Mouse (Mus musculus) midbrain, embryonic 13.5 days (tissue): ENCODE measurements around the gene Ttc9b. TPM values are rescaled to one million over a fixed set of nuclear protein-coding genes. Genes with fewer than 3 reads are reported as not detected.
"Not testable (repeated sequence)": the region's sequence is repeated elsewhere in the genome, so short reads cannot be mapped to it uniquely, and the experiment has no call there.

ENCODE experiments used
- ATAC-seq: fragments of 200-750 bp; cut with Nextera tagmentation; 2 replicates; pipeline ENCODE4 v1.8.0; 2017; ENCODE audit warnings: mild to moderate bottlenecking, moderate TSS enrichment, moderate library complexity
- H3K27ac ChIP-seq: fragments of 300-500 bp; sonication (generic); 2 replicates; pipeline ENCODE4 v1.5.1; 2015; ENCODE audit warnings: inconsistent platforms, mild to moderate bottlenecking, moderate library complexity
- H3K27me3 ChIP-seq: fragments of 300-500 bp; sonication (generic); 2 replicates; pipeline ENCODE4 v1.6.1; 2015; ENCODE audit warnings: mild to moderate bottlenecking, inconsistent platforms
- H3K36me3 ChIP-seq: fragments of 300-500 bp; sonication (generic); 2 replicates; pipeline ENCODE4 v1.6.1; 2015; ENCODE audit warnings: mild to moderate bottlenecking, inconsistent platforms
- H3K4me1 ChIP-seq: fragments of 300-500 bp; sonication (generic); replicated peaks from 2 replicates; pipeline ENCODE4 v1.6.1; 2015; ENCODE audit warnings: inconsistent platforms
- H3K4me2 ChIP-seq: fragments of 300-500 bp; sonication (generic); replicated peaks from 2 replicates; pipeline ENCODE4 v1.6.1; 2015; ENCODE audit warnings: moderate library complexity, mild to moderate bottlenecking, inconsistent platforms
- H3K4me3 ChIP-seq: fragments of 300-500 bp; sonication (generic); replicated peaks from 2 replicates; pipeline ENCODE4 v1.5.1; 2015; ENCODE audit warnings: mild to moderate bottlenecking, inconsistent platforms
- H3K9ac ChIP-seq: fragments of 300-500 bp; sonication (generic); replicated peaks from 2 replicates; pipeline ENCODE4 v1.6.1; 2015; ENCODE audit warnings: mild to moderate bottlenecking, inconsistent platforms
- H3K9me3 ChIP-seq: fragments of 300-500 bp; sonication (generic); 2 replicates; pipeline ENCODE4 v1.6.1; 2016; ENCODE audit warnings: mild to moderate bottlenecking, inconsistent platforms
- WGBS: fragments of 180-500 bp; shearing (Covaris S2); methylation state at CpG from one replicate; pipeline ENCODE4 v1.1.7; 2015; 5-methylcytosine and 5-hydroxymethylcytosine counted together
- polyA plus RNA-seq: library from polyadenylated mRNA; unstranded; fragments of >200 nt; fragmentation: Nextera tagmentation; extraction: Ambion mirVana; gene quantifications from 2 replicates; pipeline ENCODE4 v1.2.1, GENCODE M21; 2015

Gene Ttc9b
- polyA plus RNA-seq, 1 experiment from 2014 or later, result 40.5 TPM

GRCm38 (mm10) chr7:27613751-27614499 is 39.8 kb upstream of the Ttc9b start:
- Histone ChIP-seq H3K4me3 (no peak overlapping the region), H3K27ac (peak overlapping the region; percentile 88), H3K36me3 (peaks cover 55% of the 10 kb centered on the region), H3K9ac (no peak overlapping the region), H3K4me2 (no peak overlapping the region; the same call in none of the 2 replicates), H3K27me3 (no peaks in the 10 kb centered on the region), H3K9me3 (no peaks in the 10 kb centered on the region), H3K4me1 (peaks cover 24% of the 10 kb centered on the region)
- 42% methylated on average over 8 of the region's 8 CpGs for whole genome bisulfite sequencing
- peak; percentile 86 for ATAC-seq

DNA sequence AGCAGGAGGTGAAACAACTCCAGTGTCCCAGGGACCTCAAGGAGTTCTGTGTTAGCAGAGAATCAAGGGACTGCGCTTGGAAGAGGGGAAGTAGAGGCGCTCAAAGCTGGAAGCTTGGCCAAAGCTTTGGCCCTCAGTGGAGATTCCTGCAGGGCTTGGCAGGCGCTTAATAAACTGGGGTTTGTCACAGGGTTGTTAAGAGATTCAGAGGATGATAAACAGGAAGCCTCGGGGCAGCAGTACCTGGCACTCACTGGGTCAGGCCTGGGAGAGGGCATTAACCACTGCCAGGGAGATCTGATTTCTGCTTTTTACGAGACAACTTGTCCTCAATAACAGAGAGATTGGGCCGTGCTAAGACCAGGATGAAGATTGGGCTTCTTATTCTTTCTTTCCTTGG is 32.7 kb upstream of the Ttc9b start:
- H3K36me3 ChIP-seq, result peaks cover 91% of the 10 kb centered on the region
- no peaks in the 10 kb centered on the region for H3K4me1 ChIP-seq
- H3K9me3 ChIP-seq, result no peaks in the 10 kb centered on the region
- H3K27ac ChIP-seq, result no peak overlapping the region
- H3K4me3 ChIP-seq, result no peak overlapping the region
- WGBS, result 88% methylated on average over 6 of the region's 6 CpGs
- no peak for ATAC-seq
- no peaks in the 10 kb centered on the region for H3K27me3 ChIP-seq
- H3K4me2 ChIP-seq, result no peak overlapping the region
- H3K9ac ChIP-seq, result no peak overlapping the region

- WGBS, result 61% methylated on average over 1 of the region's 1 CpGs
- no peak overlapping the region for H3K9ac ChIP-seq
- peaks cover 91% of the 10 kb centered on the region for H3K36me3 ChIP-seq
- H3K4me3 ChIP-seq, result no peak overlapping the region
- H3K27me3 ChIP-seq, result no peaks in the 10 kb centered on the region
- no peak overlapping the region; the same call in 1 of the 2 replicates for H3K27ac ChIP-seq
- no peaks in the 10 kb centered on the region for H3K9me3 ChIP-seq
- ATAC-seq, result no peak
- no peaks in the 10 kb centered on the region for H3K4me1 ChIP-seq
- H3K4me2 ChIP-seq, result no peak overlapping the region
Observed at GRCm38 (mm10) chr7:27622234-27622633, 31.5 kb upstream of the Ttc9b start.

- Histone ChIP-seq H3K27me3 (no peaks in the 10 kb centered on the region), H3K4me2 (no peak overlapping the region), H3K4me3 (no peak overlapping the region), H3K9ac (no peak overlapping the region), H3K4me1 (no peaks in the 10 kb centered on the region), H3K27ac (no peak overlapping the region), H3K9me3 (no peaks in the 10 kb centered on the region), H3K36me3 (peaks cover 91% of the 10 kb centered on the region)
- no peak for ATAC-seq
Observed at GRCm38 (mm10) chr7:27624967-27625366, 28.7 kb upstream of the Ttc9b start.

DNA sequence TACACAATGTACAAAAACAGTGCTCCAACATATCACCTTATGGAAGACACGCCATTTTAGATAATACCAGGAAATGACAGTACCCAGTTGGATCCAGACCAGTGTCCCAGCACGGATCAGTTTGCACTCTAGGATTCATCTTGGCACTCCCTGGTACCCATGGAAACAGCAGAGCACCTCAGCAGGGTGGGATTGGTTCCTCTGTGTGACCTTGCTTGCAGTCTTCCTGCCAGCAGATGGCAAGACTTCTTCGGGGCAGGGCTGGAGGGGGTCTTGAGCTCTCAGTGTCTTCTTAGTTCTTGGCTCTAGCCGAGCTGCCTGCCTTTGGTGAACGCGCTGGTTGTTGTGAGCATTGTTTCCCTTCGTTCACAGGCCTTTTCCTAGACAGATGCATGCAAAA is 26.0 kb upstream of the Ttc9b start:
- Histone ChIP-seq H3K9me3 (no peaks in the 10 kb centered on the region), H3K4me3 (no peak overlapping the region), H3K4me1 (no peaks in the 10 kb centered on the region), H3K36me3 (peaks cover 88% of the 10 kb centered on the region), H3K4me2 (no peak overlapping the region), H3K27ac (no peak overlapping the region), H3K27me3 (no peaks in the 10 kb centered on the region), H3K9ac (no peak overlapping the region)
- ATAC-seq, result no peak
- WGBS, result 89% methylated on average over 7 of the region's 7 CpGs

- no peak overlapping the region for H3K9ac ChIP-seq
- H3K4me3 ChIP-seq, result no peak overlapping the region
- no peak overlapping the region for H3K4me2 ChIP-seq
- no peak for ATAC-seq
- H3K36me3 ChIP-seq, result peaks cover 90% of the 10 kb centered on the region
- no peaks in the 10 kb centered on the region for H3K9me3 ChIP-seq
- no peaks in the 10 kb centered on the region for H3K4me1 ChIP-seq
- H3K27ac ChIP-seq, result no peak overlapping the region
- H3K27me3 ChIP-seq, result no peaks in the 10 kb centered on the region
- 95% methylated on average over 6 of the region's 6 CpGs for WGBS
Observed at GRCm38 (mm10) chr7:27628190-27628589, 25.5 kb upstream of the Ttc9b start.

DNA sequence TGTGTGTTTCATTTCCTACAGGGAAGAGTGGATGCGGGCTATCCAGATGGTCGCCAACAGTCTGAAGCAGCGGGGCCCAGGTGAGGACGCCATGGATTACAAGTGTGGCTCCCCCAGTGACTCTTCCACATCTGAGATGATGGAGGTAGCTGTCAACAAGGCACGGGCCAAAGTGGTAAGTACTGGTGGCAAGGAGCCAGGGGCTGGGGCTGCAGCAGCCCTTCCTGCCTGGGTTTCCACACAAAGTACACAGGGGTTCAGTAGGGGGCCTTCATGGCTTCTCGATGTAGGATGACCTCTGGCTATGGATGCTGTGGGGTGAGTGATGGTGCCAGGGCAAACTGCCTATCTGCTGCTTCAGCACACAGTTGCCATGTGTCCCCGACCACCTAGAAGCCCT is 24.9 kb upstream of the Ttc9b start:
- H3K9ac ChIP-seq, H3K27me3 ChIP-seq, H3K4me3 ChIP-seq, H3K27ac ChIP-seq, ATAC-seq, H3K4me2 ChIP-seq, H3K9me3 ChIP-seq, H3K4me1 ChIP-seq: not testable (repeated sequence)
- 97% methylated on average over 7 of the region's 7 CpGs for WGBS
- H3K36me3 ChIP-seq, result peaks cover 90% of the 10 kb centered on the region

GRCm38 (mm10) chr7:27631439-27631838 is 22.3 kb upstream of the Ttc9b start:
- Histone ChIP-seq H3K27ac (no peak overlapping the region), H3K36me3 (peaks cover 93% of the 10 kb centered on the region), H3K9me3 (no peaks in the 10 kb centered on the region), H3K4me2 (no peak overlapping the region), H3K9ac (no peak overlapping the region), H3K4me1 (no peaks in the 10 kb centered on the region), H3K27me3 (no peaks in the 10 kb centered on the region), H3K4me3 (no peak overlapping the region)
- 96% methylated on average over 4 of the region's 4 CpGs for WGBS
- no peak for ATAC-seq

DNA sequence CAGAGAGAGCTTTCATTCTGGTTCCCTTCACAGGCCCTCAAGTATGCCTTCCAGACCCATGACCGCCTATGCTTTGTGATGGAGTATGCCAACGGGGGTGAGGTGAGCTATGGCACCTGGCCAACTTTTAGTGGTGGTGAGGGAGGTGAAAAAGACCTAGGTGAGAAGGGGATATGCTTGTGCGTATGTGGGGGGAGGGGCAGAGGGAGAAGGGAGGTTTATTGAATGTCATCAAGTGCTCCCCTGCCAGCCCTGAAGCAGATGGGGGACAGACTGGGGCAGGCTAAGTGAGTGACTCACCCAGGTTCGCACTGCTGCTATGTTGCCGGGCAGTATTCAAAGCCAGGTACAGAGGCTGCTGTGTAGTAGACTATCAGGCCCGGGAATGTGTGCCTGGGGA is 20.5 kb upstream of the Ttc9b start:
- no peak overlapping the region for H3K4me2 ChIP-seq
- H3K4me3 ChIP-seq, result no peak overlapping the region
- no peak overlapping the region for H3K27ac ChIP-seq
- H3K9me3 ChIP-seq, result no peaks in the 10 kb centered on the region
- H3K9ac ChIP-seq, result no peak overlapping the region
- peaks cover 93% of the 10 kb centered on the region for H3K36me3 ChIP-seq
- no peaks in the 10 kb centered on the region for H3K27me3 ChIP-seq
- WGBS, result 94% methylated on average over 6 of the region's 6 CpGs
- H3K4me1 ChIP-seq, result no peaks in the 10 kb centered on the region
- ATAC-seq, result no peak

DNA sequence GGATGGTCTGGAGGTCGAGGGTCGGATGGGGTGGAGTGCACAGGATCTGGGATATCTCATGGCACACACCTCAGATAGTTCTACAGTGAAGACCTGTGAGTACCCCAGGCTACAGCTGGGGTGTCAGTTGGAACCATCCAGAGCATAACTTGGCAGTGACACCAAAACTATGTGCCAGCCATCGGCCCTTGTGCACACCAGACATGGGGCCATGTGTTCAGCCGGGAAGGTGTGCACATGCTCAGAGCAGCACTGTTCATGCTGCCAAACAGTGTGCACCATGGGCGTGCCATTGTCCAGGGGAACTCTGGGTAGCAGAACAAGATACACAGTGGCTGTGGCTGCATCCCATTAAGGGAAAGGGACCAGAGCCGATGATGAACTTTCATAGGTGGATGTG is 19.0 kb upstream of the Ttc9b start:
- no peak for ATAC-seq
- H3K36me3 ChIP-seq, result peaks cover 80% of the 10 kb centered on the region
- H3K27me3 ChIP-seq, result no peaks in the 10 kb centered on the region
- H3K4me3 ChIP-seq, result no peak overlapping the region
- H3K9me3 ChIP-seq, result no peaks in the 10 kb centered on the region
- H3K27ac ChIP-seq, result no peak overlapping the region
- no peak overlapping the region for H3K9ac ChIP-seq
- no peak overlapping the region for H3K4me2 ChIP-seq
- 97% methylated on average over 6 of the region's 6 CpGs for WGBS
- no peaks in the 10 kb centered on the region for H3K4me1 ChIP-seq

- not testable (repeated sequence) for H3K4me1 ChIP-seq, H3K9me3 ChIP-seq, H3K27me3 ChIP-seq, H3K27ac ChIP-seq, H3K9ac ChIP-seq, H3K4me2 ChIP-seq, H3K4me3 ChIP-seq, ATAC-seq
- 100% methylated on average over 2 of the region's 2 CpGs for WGBS
- peaks cover 80% of the 10 kb centered on the region for H3K36me3 ChIP-seq
Observed at GRCm38 (mm10) chr7:27635094-27635493, 18.6 kb upstream of the Ttc9b start.

DNA sequence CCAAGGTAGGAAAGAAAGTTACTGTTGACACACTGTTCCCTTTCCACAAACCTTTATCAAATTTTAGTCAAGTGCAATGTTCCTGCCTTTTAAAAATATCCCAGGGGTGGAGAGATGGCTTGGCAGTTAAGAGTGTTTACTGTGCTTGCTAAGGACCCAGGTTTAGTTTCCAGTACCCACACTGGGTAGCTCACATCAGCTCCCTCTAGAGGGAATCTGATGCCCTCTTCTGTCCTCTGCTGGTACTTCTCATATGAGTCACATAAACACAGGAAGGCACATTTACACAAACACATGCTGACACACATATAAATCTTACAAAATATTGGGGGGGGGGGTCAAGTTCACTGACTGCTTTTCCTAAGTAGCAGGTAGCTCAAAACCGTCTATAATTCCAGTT is 9.2 kb upstream of the Ttc9b start:
- H3K9me3 ChIP-seq, result no peaks in the 10 kb centered on the region
- no peak overlapping the region for H3K9ac ChIP-seq
- no peak for ATAC-seq
- H3K27me3 ChIP-seq, result no peaks in the 10 kb centered on the region
- peaks cover 6% of the 10 kb centered on the region; the same call in 1 of the 2 replicates for H3K36me3 ChIP-seq
- no peak overlapping the region for H3K4me2 ChIP-seq
- no peaks in the 10 kb centered on the region for H3K4me1 ChIP-seq
- H3K4me3 ChIP-seq, result no peak overlapping the region
- 65% methylated on average over 1 of the region's 1 CpGs for WGBS
- H3K27ac ChIP-seq, result no peak overlapping the region

DNA sequence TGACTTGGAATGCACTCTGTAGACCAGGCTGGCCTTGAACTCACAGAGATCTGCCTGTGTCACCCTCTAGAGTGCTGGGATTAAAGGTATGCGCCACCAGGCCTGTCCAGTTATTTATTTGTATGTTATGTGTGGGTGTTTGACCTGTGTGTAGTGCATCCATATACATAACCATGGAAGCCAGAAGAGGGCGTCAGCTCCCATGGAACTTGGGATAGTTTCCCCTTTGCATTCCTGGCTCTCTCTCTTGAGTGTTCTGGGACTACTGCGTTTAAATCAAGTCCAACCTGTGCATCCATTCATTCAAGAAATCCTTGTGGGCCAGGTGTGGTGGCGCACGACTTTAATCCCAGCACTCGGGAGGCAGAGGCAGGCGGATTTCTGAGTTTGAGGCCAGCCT is 7.2 kb upstream of the Ttc9b start:
- Histone ChIP-seq H3K9ac (no peak overlapping the region), H3K4me2 (no peak overlapping the region), H3K27me3 (no peaks in the 10 kb centered on the region), H3K4me3 (no peak overlapping the region), H3K9me3 (no peaks in the 10 kb centered on the region), H3K27ac (no peak overlapping the region), H3K36me3 (no peaks in the 10 kb centered on the region), H3K4me1 (no peaks in the 10 kb centered on the region; the same call in 1 of the 2 replicates)
- WGBS, result 85% methylated on average over 7 of the region's 7 CpGs
- ATAC-seq, result no peak
